Mouse (Mus musculus) brain, embryonic 14.5 days (tissue): ENCODE measurements around the gene Tm9sf3.

Experiments
- CTCF ChIP-seq: fragments of 200-500 bp; IDR thresholded peaks from 2 replicates; pipeline ENCODE4 v1.5.1; 2012; ENCODE audit warnings: inconsistent platforms, mild to moderate bottlenecking, moderate library complexity, borderline replicate concordance; ENCODE audit not compliant: insufficient read depth, insufficient read length; ENCODE audit errors: extremely low read depth
- POLR2A ChIP-seq: fragments of 200-500 bp; IDR thresholded peaks from 2 replicates; pipeline ENCODE4 v1.6.1; 2012; ENCODE audit warnings: mild to moderate bottlenecking, inconsistent platforms, borderline replicate concordance; ENCODE audit not compliant: poor library complexity, insufficient read depth, insufficient read length, severe bottlenecking; ENCODE audit errors: extremely low read depth

GRCm38 (mm10) chr19:41204159-41205081 lies 59.4 kb downstream of the Tm9sf3 start:
- TF ChIP-seq CTCF (peak; percentile 44; the same call in 1 of the 2 replicates), POLR2A (no peak)
